Mouse (Mus musculus): Measurements from ENCODE around the gene Mfap1b. TPM values are rescaled to one million over a fixed set of nuclear protein-coding genes. Genes with fewer than 3 reads are reported as not detected.

Gene Mfap1b
- polyA plus RNA-seq, 1 experiment from 2014 or later, result 48.6 TPM

DNA sequence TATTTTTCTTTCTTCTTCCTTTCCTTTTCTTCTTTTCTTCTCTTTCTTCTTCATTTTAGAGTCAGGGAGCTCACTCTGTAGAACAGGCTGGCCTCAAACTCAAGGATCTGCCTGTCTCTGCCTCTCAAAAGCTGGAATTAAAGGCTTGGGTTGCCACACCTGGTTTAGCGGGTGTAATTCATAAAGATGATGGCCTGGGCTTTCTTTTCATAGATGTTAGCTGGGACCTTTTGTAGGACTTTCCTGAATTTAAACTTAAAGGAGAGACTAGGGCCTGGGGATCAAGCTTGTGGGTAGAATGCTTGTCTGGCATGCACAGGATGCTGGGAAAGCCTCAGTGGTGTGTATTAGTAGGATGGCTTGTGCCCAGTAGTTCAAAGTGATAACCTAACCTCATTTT is 29.7 kb downstream of the Mfap1b start, which contains the start of gene Ell3:
Gene Ell3 (minus strand): TSS at position 101 of the 400 bp plus-strand sequence.
- 86% methylated on average over 1 of the region's 1 CpGs for WGBS
- H3K27me3 ChIP-seq (ENCODE audit: control insufficient read depth, insufficient read depth, low read length), result no peaks in the 10 kb centered on the region
- H3K4me1 ChIP-seq (ENCODE audit: control insufficient read depth, insufficient read depth, low read length), result peaks cover 11% of the 10 kb centered on the region
- H3K9me3 ChIP-seq (replicated peaks; ENCODE audit: control insufficient read depth, low read length), result no peaks in the 10 kb centered on the region
- no peak for ATAC-seq (ENCODE audit: insufficient read depth, low FRiP score)
- no peak within 1 kb of the TSS for H3K27ac ChIP-seq (ENCODE audit: low read length)
- H3K4me3 ChIP-seq (replicated peaks; ENCODE audit: low read length), result no peak within 1 kb of the TSS
- H3K36me3 ChIP-seq (ENCODE audit: control insufficient read depth, insufficient read depth, low read length), result 0 out of 2 replicates have a peak, but pooled peaks cover 3% of the 10 kb centered on the region
- no peak within 1 kb of the TSS for H3K9ac ChIP-seq (ENCODE audit: low read length)
- H3K4me2 ChIP-seq (ENCODE audit: low read depth, low read length), result peak within 1 kb of the TSS; percentile 81

- 7% methylated on average over 8 of the region's 8 CpGs for WGBS
Observed at GRCm38 (mm10) chr2:121443068-121443349, 30.9 kb downstream of the Mfap1b start.

GRCm38 (mm10) chr2:121442259-121443067 is 31.4 kb downstream of the Mfap1b start:
- Histone ChIP-seq H3K27ac (ENCODE audit: low read length) (no peak overlapping the region), H3K9ac (ENCODE audit: low read length) (peak overlapping the region; percentile 60), H3K4me2 (ENCODE audit: low read depth, low read length) (peak overlapping the region; percentile 81), H3K4me3 (replicated peaks; ENCODE audit: low read length) (peak overlapping the region; percentile 53), H3K36me3 (ENCODE audit: control insufficient read depth, insufficient read depth, low read length) (peaks cover 12% of the 10 kb centered on the region), H3K9me3 (replicated peaks; ENCODE audit: control insufficient read depth, low read length) (no peaks in the 10 kb centered on the region), H3K27me3 (ENCODE audit: control insufficient read depth, insufficient read depth, low read length) (no peaks in the 10 kb centered on the region), H3K4me1 (ENCODE audit: control insufficient read depth, insufficient read depth, low read length) (peaks cover 11% of the 10 kb centered on the region)
- ATAC-seq (ENCODE audit: insufficient read depth, low FRiP score), result peak; percentile 93
- WGBS, result under 1% methylated on average over 30 of the region's 30 CpGs

More at GRCm38 (mm10) chr2:121443068-121443349, 30.9 kb downstream of the Mfap1b start:
- no peak for ATAC-seq (ENCODE audit: insufficient read depth, low FRiP score)
- Histone ChIP-seq H3K36me3 (ENCODE audit: control insufficient read depth, insufficient read depth, low read length) (peaks cover 6% of the 10 kb centered on the region), H3K4me3 (replicated peaks; ENCODE audit: low read length) (peak overlapping the region; percentile 53), H3K9me3 (replicated peaks; ENCODE audit: control insufficient read depth, low read length) (no peaks in the 10 kb centered on the region), H3K4me1 (ENCODE audit: control insufficient read depth, insufficient read depth, low read length) (peaks cover 11% of the 10 kb centered on the region), H3K27me3 (ENCODE audit: control insufficient read depth, insufficient read depth, low read length) (no peaks in the 10 kb centered on the region), H3K9ac (ENCODE audit: low read length) (peak overlapping the region; percentile 60), H3K4me2 (ENCODE audit: low read depth, low read length) (peak overlapping the region; percentile 81), H3K27ac (ENCODE audit: low read length) (no peak overlapping the region)

GRCm38 (mm10) chr2:121441800-121442199 is 32.1 kb downstream of the Mfap1b start:
- H3K9ac ChIP-seq (ENCODE audit: low read length), result peak overlapping the region; percentile 60
- peak overlapping the region; percentile 81 for H3K4me2 ChIP-seq (ENCODE audit: low read depth, low read length)
- peaks cover 11% of the 10 kb centered on the region for H3K4me1 ChIP-seq (ENCODE audit: control insufficient read depth, insufficient read depth, low read length)
- H3K27ac ChIP-seq (ENCODE audit: low read length), result no peak overlapping the region
- ATAC-seq (ENCODE audit: insufficient read depth, low FRiP score), result no peak
- 7% methylated on average over 11 of the region's 11 CpGs for WGBS
- H3K36me3 ChIP-seq (ENCODE audit: control insufficient read depth, insufficient read depth, low read length), result peaks cover 16% of the 10 kb centered on the region
- no peaks in the 10 kb centered on the region for H3K9me3 ChIP-seq (replicated peaks; ENCODE audit: control insufficient read depth, low read length)
- H3K4me3 ChIP-seq (replicated peaks; ENCODE audit: low read length), result peak overlapping the region; percentile 53
- H3K27me3 ChIP-seq (ENCODE audit: control insufficient read depth, insufficient read depth, low read length), result no peaks in the 10 kb centered on the region

DNA sequence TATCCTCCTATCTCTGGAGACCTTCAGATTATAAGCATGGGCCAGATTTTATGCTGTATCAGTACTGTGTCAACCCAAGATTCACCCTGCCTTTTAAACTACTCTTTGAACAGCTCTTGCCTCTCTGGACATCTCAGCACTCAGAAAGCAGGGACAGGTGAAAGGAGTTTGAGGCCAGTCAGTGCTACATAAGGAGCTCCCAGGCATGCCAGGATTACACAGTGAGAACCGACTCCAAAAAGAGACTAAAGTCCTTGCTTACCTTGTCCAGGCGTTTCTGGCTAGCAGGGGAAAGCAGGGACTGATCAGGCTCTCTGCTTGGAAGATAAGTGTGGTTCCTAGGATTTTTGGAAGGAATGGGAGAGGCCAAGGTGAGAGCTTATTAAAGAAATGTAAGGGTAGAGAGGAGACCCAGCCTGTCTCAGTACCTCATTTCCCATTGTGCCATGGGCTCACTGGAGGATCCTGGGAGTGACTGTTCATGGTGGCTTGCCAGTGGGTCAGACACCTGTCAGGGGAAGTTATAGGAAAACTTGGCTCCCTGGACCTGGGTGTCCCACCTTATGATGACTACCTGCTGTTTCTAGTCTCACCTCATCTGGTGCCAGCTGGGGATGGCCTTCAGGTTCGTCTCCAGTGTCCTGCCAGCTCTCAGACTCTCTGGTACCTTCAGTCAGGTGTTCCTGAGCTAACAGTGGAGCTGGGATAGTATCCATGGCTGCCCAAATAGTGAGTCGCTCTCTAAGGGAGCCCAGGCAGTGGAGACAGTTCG is 32.8 kb downstream of the Mfap1b start:
- H3K4me2 ChIP-seq (ENCODE audit: low read depth, low read length), result no peak overlapping the region
- no peak overlapping the region for H3K4me3 ChIP-seq (replicated peaks; ENCODE audit: low read length)

GRCm38 (mm10) chr2:121439746-121440145 is 34.1 kb downstream of the Mfap1b start:
- peaks cover 28% of the 10 kb centered on the region for H3K36me3 ChIP-seq (ENCODE audit: control insufficient read depth, insufficient read depth, low read length)
- 75% methylated on average over 4 of the region's 4 CpGs for WGBS
- no peak for ATAC-seq (ENCODE audit: insufficient read depth, low FRiP score)

More for the DNA sequence above, 32.8 kb downstream of the Mfap1b start:
- Histone ChIP-seq H3K4me1 (ENCODE audit: control insufficient read depth, insufficient read depth, low read length) (peaks cover 11% of the 10 kb centered on the region), H3K36me3 (ENCODE audit: control insufficient read depth, insufficient read depth, low read length) (peaks cover 16% of the 10 kb centered on the region), H3K9ac (ENCODE audit: low read length) (no peak overlapping the region), H3K9me3 (replicated peaks; ENCODE audit: control insufficient read depth, low read length) (no peaks in the 10 kb centered on the region), H3K27ac (ENCODE audit: low read length) (no peak overlapping the region), H3K27me3 (ENCODE audit: control insufficient read depth, insufficient read depth, low read length) (no peaks in the 10 kb centered on the region)
- ATAC-seq (ENCODE audit: insufficient read depth, low FRiP score), result no peak
- WGBS, result 53% methylated on average over 5 of the region's 5 CpGs

GRCm38 (mm10) chr2:121434854-121435253 is 39.0 kb downstream of the Mfap1b start:
- H3K4me3 ChIP-seq (replicated peaks; ENCODE audit: low read length), result no peak overlapping the region
- no peaks in the 10 kb centered on the region for H3K27me3 ChIP-seq (ENCODE audit: control insufficient read depth, insufficient read depth, low read length)
- H3K4me2 ChIP-seq (ENCODE audit: low read depth, low read length), result no peak overlapping the region
- H3K27ac ChIP-seq (ENCODE audit: low read length), result no peak overlapping the region
- 100% methylated on average over 1 of the region's 1 CpGs for WGBS
- no peak overlapping the region for H3K9ac ChIP-seq (ENCODE audit: low read length)
- H3K9me3 ChIP-seq (replicated peaks; ENCODE audit: control insufficient read depth, low read length), result no peaks in the 10 kb centered on the region
- ATAC-seq (ENCODE audit: insufficient read depth, low FRiP score), result no peak
- no peaks in the 10 kb centered on the region for H3K4me1 ChIP-seq (ENCODE audit: control insufficient read depth, insufficient read depth, low read length)
- H3K36me3 ChIP-seq (ENCODE audit: control insufficient read depth, insufficient read depth, low read length), result peaks cover 53% of the 10 kb centered on the region

More at GRCm38 (mm10) chr2:121439746-121440145, 34.1 kb downstream of the Mfap1b start:
- peaks cover 11% of the 10 kb centered on the region for H3K4me1 ChIP-seq (ENCODE audit: control insufficient read depth, insufficient read depth, low read length)
- no peak overlapping the region for H3K4me3 ChIP-seq (replicated peaks; ENCODE audit: low read length)
- H3K27ac ChIP-seq (ENCODE audit: low read length), result no peak overlapping the region
- H3K27me3 ChIP-seq (ENCODE audit: control insufficient read depth, insufficient read depth, low read length), result no peaks in the 10 kb centered on the region
- H3K9me3 ChIP-seq (replicated peaks; ENCODE audit: control insufficient read depth, low read length), result no peaks in the 10 kb centered on the region
- H3K9ac ChIP-seq (ENCODE audit: low read length), result no peak overlapping the region
- no peak overlapping the region for H3K4me2 ChIP-seq (ENCODE audit: low read depth, low read length)

DNA sequence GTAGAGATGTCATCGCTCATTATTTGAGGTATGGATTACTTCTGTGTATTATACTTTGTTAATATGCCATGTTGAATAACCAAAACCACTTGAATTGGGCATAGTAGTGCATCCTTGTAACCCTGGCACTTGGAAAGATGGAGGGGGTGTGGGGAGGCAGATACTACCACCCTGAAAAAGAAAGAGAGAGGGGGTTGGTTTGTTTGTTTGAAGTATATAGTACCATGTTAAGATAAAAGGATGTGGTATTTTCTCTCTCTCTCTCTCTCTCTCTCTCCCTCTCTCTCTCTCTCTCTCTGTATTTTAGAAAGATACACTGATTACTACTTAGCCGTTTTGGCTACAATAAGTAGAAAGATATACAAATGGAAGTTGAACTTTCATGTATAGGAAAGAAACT is 48.0 kb downstream of the Mfap1b start:
- H3K27me3 ChIP-seq (ENCODE audit: control insufficient read depth, insufficient read depth, low read length), result no peaks in the 10 kb centered on the region
- H3K4me2 ChIP-seq (ENCODE audit: low read depth, low read length), result no peak overlapping the region
- H3K27ac ChIP-seq (ENCODE audit: low read length), result no peak overlapping the region
- no peak overlapping the region for H3K9ac ChIP-seq (ENCODE audit: low read length)
- WGBS, result 84% methylated on average over 2 of the region's 2 CpGs
- H3K36me3 ChIP-seq (ENCODE audit: control insufficient read depth, insufficient read depth, low read length), result peaks cover 54% of the 10 kb centered on the region
- H3K4me1 ChIP-seq (ENCODE audit: control insufficient read depth, insufficient read depth, low read length), result no peaks in the 10 kb centered on the region
- no peaks in the 10 kb centered on the region for H3K9me3 ChIP-seq (replicated peaks; ENCODE audit: control insufficient read depth, low read length)
- no peak for ATAC-seq (ENCODE audit: insufficient read depth, low FRiP score)
- no peak overlapping the region for H3K4me3 ChIP-seq (replicated peaks; ENCODE audit: low read length)

GRCm38 (mm10) chr2:121423166-121423565 is 50.7 kb downstream of the Mfap1b start:
- WGBS, result 90% methylated on average over 2 of the region's 2 CpGs
- Histone ChIP-seq H3K36me3 (ENCODE audit: control insufficient read depth, insufficient read depth, low read length) (peaks cover 39% of the 10 kb centered on the region), H3K9me3 (replicated peaks; ENCODE audit: control insufficient read depth, low read length) (no peaks in the 10 kb centered on the region), H3K4me1 (ENCODE audit: control insufficient read depth, insufficient read depth, low read length) (peaks cover 11% of the 10 kb centered on the region; the same call in 1 of the 2 replicates), H3K4me2 (ENCODE audit: low read depth, low read length) (no peak overlapping the region), H3K9ac (ENCODE audit: low read length) (no peak overlapping the region), H3K27me3 (ENCODE audit: control insufficient read depth, insufficient read depth, low read length) (no peaks in the 10 kb centered on the region), H3K4me3 (replicated peaks; ENCODE audit: low read length) (no peak overlapping the region), H3K27ac (ENCODE audit: low read length) (no peak overlapping the region)
- ATAC-seq (ENCODE audit: insufficient read depth, low FRiP score), result no peak
